Mouse (Mus musculus): ENCODE data around the gene Arhgdia. TPM values are rescaled to one million over a fixed set of nuclear protein-coding genes. Genes with fewer than 3 reads are reported as not detected.

Arhgdia gene
- 371 TPM for total RNA-seq (2023)

GRCm38 (mm10) chr11:120581490-120582267, at the start of gene Arhgdia:
Gene Arhgdia (minus strand): TSS chr11:120581624.

GRCm38 (mm10) chr11:120625152-120625775, 43.8 kb upstream of the Arhgdia start, which contains the start of gene Sirt7:
Gene Sirt7 (minus strand): TSS chr11:120625240.

GRCm38 (mm10) chr11:120617519-120618112, 36.2 kb upstream of the Arhgdia start, which contains the start of gene Pcyt2:
Gene Pcyt2 (minus strand): TSS chr11:120617936.

GRCm38 (mm10) chr11:120608241-120609034, 27.0 kb upstream of the Arhgdia start, which contains the start of gene Npb:
Gene Npb (plus strand): TSS chr11:120608477.

DNA sequence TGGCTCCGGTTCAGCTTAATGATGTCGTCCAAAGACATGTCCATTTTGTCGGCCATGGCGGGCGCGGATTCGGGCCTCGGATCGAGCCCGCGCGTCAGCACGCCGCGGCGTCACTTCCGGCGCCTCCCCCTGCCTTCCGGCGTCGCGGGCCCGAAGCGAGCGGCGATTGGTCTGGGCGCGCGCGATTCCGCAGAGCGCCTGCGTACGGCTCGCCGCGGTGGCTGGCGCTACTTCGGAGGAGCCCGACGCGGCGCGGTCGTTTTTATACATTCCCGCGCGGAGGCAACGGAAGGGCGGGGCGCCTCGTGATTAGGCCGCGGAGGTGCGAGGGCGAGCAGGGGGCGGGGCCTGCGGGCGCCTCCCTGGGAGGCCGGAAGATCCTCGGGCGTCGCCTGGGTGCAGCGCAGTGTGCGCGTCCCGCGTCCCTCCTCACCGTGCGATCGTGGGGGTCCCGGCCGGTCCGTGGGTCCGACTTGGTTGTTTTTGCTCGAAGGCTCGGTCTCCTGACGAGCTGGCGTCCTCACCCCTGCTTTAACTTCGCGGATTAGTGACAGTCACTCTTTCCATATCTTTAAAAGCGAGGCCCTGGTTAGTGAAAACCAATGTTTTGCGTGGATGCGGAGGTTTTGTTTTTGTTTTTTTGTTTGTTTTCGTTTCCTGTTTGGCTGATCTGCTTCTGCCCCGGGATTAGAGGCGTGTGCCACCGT, 17.0 kb upstream of the Arhgdia start, which contains the start of the genes Alyref and Anapc11:
Alyref (minus strand) TSS at position 83 of the 707 bp plus-strand sequence.
Anapc11 (plus strand) TSS at position 139 of the 707 bp plus-strand sequence.

GRCm38 (mm10) chr11:120572752-120573584, 8.5 kb downstream of the Arhgdia start, which contains the start of gene P4hb:
Gene P4hb (minus strand): TSS chr11:120573253.

GRCm38 (mm10) chr11:120550810-120551440, 30.5 kb downstream of the Arhgdia start, which contains the start of gene Ppp1r27:
Gene Ppp1r27 (minus strand): TSS chr11:120551132.

DNA sequence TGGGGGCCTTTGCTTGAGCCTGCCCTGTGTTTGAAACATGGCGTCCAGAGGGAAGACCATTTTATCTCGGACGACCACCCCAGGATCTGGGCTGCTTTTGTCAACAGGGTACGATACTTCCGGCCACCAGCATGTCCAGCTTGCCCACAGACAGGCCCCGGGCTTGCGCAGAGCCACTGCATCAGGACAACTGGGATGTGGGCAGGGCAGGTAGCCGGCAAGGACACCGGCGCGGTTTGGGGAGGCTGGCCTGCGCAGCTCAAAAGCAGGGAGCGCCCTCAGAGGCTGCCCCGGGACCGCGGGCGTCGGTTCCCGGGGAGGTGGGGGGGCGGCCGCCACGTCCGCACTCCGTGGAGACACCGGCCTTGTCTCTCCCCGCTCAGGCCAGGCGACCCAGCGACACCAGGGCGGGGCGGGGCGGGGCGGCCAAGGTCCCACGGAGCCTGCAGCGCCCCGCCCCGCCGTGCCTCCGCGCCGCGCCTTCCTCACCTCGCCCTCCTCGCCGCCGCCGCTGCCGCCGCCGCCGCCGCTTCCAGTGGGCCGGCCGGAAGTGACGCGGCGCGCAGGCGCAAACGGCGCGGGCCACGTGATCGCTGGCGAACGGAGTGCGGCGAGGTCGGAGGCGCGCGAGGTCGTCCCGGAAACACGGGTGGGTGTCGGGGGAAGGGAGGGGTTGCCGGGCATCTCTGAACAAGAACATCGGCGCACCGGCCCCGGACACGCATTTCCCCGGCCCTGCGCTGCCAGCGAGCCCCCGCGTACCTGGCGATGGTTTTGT, 32.1 kb downstream of the Arhgdia start, which contains the start of gene Mcrip1:
Mcrip1 (minus strand) TSS at position 560 of the 778 bp plus-strand sequence.

DNA sequence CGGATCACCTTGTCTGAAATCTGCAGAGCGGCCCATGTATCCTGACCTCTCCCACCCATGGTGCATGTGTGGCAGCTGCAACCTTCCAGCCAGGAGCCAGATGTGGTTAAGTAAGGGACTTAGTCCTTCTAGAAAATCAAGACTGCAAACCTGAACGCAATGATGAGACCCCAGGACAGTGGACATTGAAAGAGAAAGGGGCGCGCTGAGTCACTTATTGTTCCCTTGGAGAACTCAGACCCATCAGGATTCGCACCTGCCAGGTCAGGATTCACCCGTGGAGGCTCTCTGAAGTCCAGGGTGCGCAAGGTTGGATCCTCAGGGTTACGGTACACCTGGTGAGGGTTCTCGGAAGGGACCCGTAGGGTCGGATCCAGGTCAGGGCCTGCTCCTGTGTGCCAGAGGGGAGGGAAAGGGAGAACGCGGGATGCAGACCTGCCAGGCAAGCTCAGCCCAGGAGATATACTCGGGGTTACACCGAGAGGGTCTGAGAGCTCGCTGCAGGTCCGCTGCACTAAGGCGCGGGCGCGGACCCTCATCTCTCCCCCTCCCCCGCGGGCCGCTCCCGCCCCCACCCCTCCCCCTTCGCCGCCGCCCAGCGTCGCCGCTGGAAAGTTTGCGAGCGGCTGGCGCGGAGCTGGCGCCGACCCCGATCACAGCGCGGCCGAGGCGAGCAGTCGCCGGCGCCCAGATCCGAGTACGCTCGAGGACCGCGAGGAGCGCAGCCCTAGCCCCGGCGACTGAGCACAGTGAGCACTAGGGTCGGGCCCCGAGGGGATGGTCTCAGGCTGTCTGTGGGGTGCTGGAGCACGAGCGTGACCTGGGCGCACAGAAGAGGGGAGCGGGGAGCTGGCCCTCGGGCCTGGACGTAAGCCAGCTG, 51.1 kb downstream of the Arhgdia start, which contains the start of gene Gcgr:
Gcgr (plus strand) TSS at position 615 of the 880 bp plus-strand sequence.

Other genes starting within 250 kb of the Arhgdia start
- 1,479 TPM for gene Actg1, start 233.1 kb downstream of the Arhgdia start, total RNA-seq (2023)
- gene Fscn2, start 220.1 kb downstream of the Arhgdia start, total RNA-seq (2023) = not detected
- gene Faap100, start 202.9 kb downstream of the Arhgdia start, total RNA-seq (2023) = 19.7 TPM
- gene Nploc4, start 143.9 kb downstream of the Arhgdia start, total RNA-seq (2023) = 45.7 TPM
- gene Tspan10, start 139.0 kb downstream of the Arhgdia start, total RNA-seq (2023) = 14.2 TPM
- gene Pde6g, start 128.1 kb downstream of the Arhgdia start, total RNA-seq (2023) = 0.77 TPM
- 2.9 TPM for gene Oxld1, start 123.6 kb downstream of the Arhgdia start, total RNA-seq (2023)
- 28.4 TPM for gene Ccdc137, start 123.5 kb downstream of the Arhgdia start, total RNA-seq (2023)
- gene Arl16, start 114.0 kb downstream of the Arhgdia start, total RNA-seq (2023) = 10.8 TPM
- gene Mrpl12, start 97.0 kb downstream of the Arhgdia start, total RNA-seq (2023) = 36.0 TPM
- 11.0 TPM for gene Slc25a10, start 89.8 kb downstream of the Arhgdia start, total RNA-seq (2023)
- not detected for gene Gcgr, start 50.9 kb downstream of the Arhgdia start, total RNA-seq (2023)
- 41.2 TPM for gene Mcrip1, start 31.9 kb downstream of the Arhgdia start, total RNA-seq (2023)
- gene Ppp1r27, start 30.5 kb downstream of the Arhgdia start, total RNA-seq (2023) = not detected
- 159 TPM for gene P4hb, start 8.4 kb downstream of the Arhgdia start, total RNA-seq (2023)
- 93.3 TPM for gene Alyref, start 16.7 kb upstream of the Arhgdia start, total RNA-seq (2023)
- gene Anapc11, start 16.8 kb upstream of the Arhgdia start, total RNA-seq (2023) = 84.8 TPM
- 3.2 TPM for gene Npb, start 26.9 kb upstream of the Arhgdia start, total RNA-seq (2023)
- gene Pcyt2, start 36.3 kb upstream of the Arhgdia start, total RNA-seq (2023) = 121 TPM
- 126 TPM for gene Sirt7, start 43.6 kb upstream of the Arhgdia start, total RNA-seq (2023)
- 28.8 TPM for gene Mafg, start 52.0 kb upstream of the Arhgdia start, total RNA-seq (2023)
- 1.9 TPM for gene Pycr1, start 62.1 kb upstream of the Arhgdia start, total RNA-seq (2023)
- not detected for gene Myadml2, start 66.5 kb upstream of the Arhgdia start, total RNA-seq (2023)
- gene Notum, start 79.6 kb upstream of the Arhgdia start, total RNA-seq (2023) = not detected
- gene Aspscr1, start 91.3 kb upstream of the Arhgdia start, total RNA-seq (2023) = 104 TPM
- 33.8 TPM for gene Cenpx, start 132.1 kb upstream of the Arhgdia start, total RNA-seq (2023)
- 28.8 TPM for gene Lrrc45, start 132.3 kb upstream of the Arhgdia start, total RNA-seq (2023)
- 1.7 TPM for gene Rac3, start 139.8 kb upstream of the Arhgdia start, total RNA-seq (2023)
- not detected for gene Dcxr, start 145.7 kb upstream of the Arhgdia start, total RNA-seq (2023)
- not detected for gene Cbr2, start 150.5 kb upstream of the Arhgdia start, total RNA-seq (2023)
- gene Hmga1b, start 181.2 kb upstream of the Arhgdia start, total RNA-seq (2023) = 35.1 TPM
- gene Rfng, start 202.6 kb upstream of the Arhgdia start, total RNA-seq (2023) = 13.1 TPM
- 55.1 TPM for gene Gps1, start 202.6 kb upstream of the Arhgdia start, total RNA-seq (2023)
- gene Dus1l, start 214.8 kb upstream of the Arhgdia start, total RNA-seq (2023) = 48.2 TPM
- gene Fasn, start 242.9 kb upstream of the Arhgdia start, total RNA-seq (2023) = 110 TPM